Mouse (Mus musculus) cerebellum, postnatal 25 days (tissue): ENCODE results near the gene Actc1.
A peak's percentile ranks its signal among the peaks of the same experiment; 100 is the strongest.

Experiments used
- DNase-seq, 2 experiments: peaks; one replicate each; pipeline ENCODE4 v3.0.0; 2021; ENCODE audit warnings: mixed read lengths in 2 of 2

Gene Actc1

DNA sequence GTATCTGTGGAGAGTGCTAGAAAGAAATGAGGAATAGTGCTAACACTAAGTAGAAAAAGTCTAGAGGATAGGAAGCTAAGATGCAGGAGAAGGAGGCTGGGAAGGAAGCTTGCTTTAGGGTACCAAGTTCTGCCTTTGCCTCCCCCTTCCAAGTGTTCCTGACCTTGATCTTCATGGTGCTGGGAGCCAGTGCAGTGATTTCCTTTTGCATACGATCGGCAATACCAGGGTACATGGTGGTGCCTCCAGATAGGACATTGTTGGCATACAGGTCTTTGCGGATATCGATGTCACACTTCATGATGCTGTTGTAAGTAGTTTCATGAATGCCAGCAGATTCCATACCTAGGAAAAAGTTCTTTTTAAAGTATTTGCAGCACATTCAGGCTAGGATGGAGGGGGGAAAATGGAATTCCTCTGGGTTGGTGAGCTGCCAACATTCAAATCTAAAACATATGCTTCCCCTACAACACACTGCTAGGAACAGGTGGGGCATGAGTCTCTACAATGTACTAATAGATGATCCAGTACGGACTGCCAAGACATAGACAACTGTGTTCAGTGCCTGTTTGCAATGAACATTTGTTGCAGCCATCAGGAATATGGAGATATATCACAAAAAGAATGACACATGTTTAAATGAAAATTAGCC, 5.3 kb downstream of the Actc1 start:
- DNase-seq: no peak

DNA sequence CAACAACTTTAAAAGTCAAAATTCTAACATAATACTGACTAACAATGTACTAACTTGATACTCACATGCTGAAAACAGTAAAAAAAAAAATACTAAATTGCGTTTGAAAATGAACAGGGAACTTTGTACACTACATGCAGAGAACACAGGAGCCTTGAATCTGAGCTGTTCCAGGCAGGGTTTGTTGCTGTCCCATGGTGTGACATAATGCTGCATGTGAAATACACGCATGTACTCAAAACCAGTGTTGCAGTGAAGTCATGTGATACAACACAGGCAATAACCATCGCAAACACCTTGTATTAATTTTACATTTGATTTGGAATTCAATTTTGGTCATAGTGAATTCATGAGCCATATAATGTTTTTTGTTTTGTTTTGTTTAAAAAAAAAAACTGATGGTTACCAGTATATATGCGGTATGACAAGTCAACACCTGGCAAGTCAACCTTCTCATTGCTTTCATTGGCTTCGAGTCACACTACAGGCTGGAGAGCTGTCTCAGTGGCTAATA, 7.1 kb downstream of the Actc1 start:
- no peak for DNase-seq

- DNase-seq: no peak
These were observed 15.4 kb downstream of the Actc1 start for GRCm38 (mm10) chr2:114037926-114038325.

GRCm38 (mm10) chr2:114032259-114032658, 21.1 kb downstream of the Actc1 start:
- DNase-seq: no peak

GRCm38 (mm10) chr2:114023383-114023782, 30.0 kb downstream of the Actc1 start:
- DNase-seq: no peak

DNA sequence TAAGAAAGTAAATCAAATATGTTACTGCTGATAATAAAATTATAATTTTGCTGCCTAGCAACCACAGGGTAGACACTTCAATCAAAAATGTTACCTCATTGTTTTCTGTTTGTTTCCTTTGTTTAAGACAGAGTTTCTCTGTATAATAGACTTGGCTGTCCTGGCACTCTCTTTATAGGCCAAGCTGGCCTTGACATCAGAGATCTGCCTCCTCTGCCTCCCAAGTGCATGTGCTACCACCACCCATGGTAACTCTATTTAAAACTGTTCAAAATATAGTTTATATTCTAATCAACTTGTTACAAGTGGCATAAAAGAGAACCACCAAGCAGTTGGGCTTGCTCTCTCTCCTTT, 33.2 kb downstream of the Actc1 start:
- DNase-seq: no peak

GRCm38 (mm10) chr2:114019474-114020209, 33.7 kb downstream of the Actc1 start:
- DNase-seq: no peak

GRCm38 (mm10) chr2:114018136-114018535, 35.2 kb downstream of the Actc1 start:
- no peak for DNase-seq

DNA sequence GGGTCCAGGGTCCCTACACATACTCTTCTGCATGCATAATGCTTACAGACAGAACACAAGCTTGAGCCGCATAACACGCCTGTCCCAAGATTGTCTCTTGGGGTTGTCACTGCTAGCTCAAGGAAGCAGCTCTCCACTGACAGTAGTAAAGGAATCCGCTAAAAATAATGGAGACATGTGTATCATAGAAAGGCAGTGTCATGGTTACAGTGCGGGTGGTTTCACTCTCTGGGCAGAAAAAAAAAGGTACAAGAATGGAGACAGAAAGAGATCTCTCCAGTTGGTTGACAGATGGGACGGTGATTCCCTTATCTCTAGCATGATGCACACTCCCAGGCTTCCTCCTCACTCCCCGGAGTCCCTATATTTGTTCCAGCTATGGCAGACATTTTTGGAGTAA, 38.5 kb downstream of the Actc1 start:
- DNase-seq: no peak

DNA sequence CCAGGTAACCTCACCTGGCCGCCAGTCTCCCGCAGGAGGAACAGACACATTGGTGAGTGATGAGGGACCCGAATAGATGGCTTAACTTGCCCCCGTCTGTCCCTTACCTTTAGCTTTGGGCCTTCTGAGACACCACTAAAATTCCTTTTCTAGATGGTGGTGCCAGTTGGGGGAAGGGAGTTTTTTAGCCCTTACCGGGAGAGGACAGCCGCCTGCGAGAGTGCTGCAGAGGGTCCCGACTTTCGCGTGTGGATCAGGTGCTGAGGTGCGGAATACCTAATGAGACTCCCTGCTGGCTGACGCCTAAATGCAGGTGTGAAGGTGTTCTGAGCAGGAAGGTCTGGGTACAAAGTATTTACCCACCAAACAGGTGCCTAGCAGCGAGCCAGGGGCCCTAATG, 39.5 kb downstream of the Actc1 start:
- peak in 1 of 2 experiments; percentile 16 for DNase-seq

DNA sequence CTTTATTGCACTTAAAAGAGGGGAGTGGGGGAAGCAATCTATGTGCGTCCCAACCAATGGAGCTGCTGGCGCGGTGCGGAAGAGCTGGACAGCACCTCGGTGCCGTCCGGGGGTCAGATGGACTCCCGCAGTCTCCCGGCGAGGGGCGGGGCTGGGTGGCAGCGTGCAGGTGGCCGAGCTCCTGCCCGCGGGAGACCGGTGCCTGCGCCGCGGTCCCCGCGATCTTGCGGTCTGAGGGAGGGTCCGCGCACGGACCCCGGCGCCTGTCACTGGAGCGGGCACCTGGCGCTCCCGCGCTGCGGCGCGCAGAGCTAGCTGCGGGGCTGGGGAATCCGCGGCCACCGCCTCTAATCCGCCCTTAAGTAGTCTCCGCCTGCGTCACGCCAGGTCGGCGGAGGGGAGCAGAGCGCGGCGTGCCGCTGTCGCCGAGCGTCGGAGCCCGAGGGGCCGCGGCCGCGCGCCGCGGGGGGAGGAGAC, 40.0 kb downstream of the Actc1 start, which contains the start of gene Gjd2:
Gene Gjd2, minus strand, starts transcription at position 325 of the 477 bp plus-strand sequence.
- peak; percentile 45 to 55 for DNase-seq

GRCm38 (mm10) chr2:114012749-114013211, 40.6 kb downstream of the Actc1 start:
- DNase-seq: peak; percentile 44 to 60

DNA sequence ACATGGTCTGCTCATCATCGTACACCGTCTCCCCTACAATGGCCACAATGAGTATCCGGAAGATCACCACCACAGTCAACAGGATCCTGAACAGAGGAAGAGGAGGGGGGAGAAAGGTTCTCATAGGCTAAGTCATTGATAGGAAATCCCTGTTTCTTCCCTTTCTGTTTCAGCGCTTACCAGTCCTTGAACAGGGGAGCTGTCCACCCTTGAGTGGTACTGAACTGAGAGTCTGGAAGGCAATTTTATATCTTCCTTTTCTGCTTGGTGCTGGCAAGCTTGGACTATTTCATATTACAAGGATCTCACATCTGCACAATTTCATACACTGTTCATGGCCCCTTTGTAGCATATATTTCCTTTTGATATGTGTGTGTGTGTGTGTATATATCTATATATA, 41.5 kb downstream of the Actc1 start:
- no peak for DNase-seq

DNA sequence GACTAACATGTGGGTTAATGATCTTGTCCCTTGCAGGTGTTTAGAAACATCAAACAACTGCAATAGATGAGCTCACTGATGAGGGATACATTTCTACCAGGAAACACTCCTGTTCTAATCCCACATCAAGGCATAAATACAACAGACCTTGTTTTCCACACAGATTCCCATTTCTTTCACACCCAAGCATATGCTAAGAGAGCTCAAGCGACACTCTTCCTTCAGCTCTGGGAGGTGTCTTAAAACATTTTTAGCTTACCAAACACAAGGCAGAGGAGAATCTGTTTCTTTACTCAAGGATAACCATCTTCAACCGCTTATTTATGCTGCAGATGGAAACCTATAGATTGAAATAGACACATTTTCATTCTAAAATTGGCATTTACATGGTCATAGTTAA, 45.0 kb downstream of the Actc1 start:
- DNase-seq: no peak

DNA sequence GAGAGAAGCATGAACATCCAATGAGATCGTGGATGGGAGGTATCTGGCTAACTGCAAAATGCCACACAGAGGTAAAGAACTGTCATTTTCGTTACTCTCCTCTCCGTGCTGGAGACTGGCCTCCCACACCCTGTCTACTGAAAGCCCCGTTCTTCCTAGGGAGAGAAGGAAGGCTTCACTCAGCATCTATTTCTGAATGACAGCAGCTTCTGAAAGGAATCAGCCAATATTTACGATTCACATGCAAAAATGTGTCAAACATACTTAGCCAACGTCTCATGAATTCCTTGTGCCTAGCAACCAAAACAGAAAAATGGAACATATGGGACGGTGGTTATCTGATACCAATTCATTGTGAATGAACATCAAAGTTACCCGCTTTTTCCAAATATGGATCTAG, 55.9 kb downstream of the Actc1 start:
- DNase-seq: no peak
